Mouse (Mus musculus) CD4-positive, CD25-positive, alpha-beta regulatory T cell, adult 2 months (primary cell): ENCODE results near the gene Secisbp2.

Source experiments
- DNase-seq: peaks from one replicate; pipeline ENCODE4 v3.0.0-alpha.2; 2012; ENCODE audit warnings: low read depth, low spot score

Secisbp2 gene

DNA sequence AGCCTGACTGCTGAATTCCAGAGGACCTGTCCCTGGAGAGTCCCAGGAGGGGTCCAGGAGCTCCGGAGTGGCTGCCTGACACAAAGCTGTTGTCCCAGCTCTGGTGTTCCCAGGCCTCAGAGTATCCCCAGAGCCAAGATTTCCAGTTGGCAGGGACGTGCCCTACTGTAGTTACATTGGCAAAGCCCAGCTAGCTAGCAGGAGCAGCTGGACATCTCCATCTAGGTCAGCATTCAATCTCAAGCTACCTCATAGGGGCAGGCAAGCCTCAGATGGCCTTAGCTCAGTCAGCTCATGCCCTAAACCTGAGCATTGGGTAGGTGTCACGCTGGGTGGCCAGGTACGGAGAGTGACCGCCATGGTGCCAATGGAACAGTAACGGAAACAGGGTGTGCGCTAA lies 80.0 kb downstream of the Secisbp2 start:
- no peak for DNase-seq

DNA sequence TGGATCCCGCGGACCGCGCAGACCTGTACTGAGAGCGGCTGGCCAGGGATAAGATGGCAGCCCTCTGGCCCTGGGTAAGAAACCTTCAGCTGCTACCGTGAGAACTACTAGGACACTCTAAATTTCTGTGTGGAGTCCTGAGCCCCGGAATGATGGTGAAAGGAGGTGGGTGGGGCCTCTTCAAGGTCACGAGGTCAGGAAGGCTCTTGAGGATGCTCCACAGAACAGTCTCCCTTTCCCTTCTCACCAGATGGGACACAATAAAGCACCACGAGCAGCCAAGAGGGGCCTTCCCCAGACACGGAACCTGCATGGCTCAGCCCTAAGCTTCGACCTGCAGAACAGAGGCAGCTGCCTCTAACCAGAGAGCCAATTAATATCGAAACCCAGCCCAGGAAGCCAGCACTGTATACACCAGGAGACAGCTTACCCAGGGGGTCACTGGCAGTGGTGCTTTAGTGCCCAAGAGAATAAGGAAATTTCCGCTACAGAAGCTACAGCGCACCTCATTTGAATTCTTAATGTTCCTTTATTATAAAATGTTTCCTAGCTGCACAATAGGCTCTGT lies 80.7 kb downstream of the Secisbp2 start:
- DNase-seq, result peak; percentile 52
